Mouse (Mus musculus) hindbrain, embryonic 15.5 days (tissue): ENCODE measurements around the gene Tmem198b. TPM values are rescaled to one million over a fixed set of nuclear protein-coding genes. Genes with fewer than 3 reads are reported as not detected.
"Not testable (repeated sequence)": the region's sequence is repeated elsewhere in the genome, so short reads cannot be mapped to it uniquely, and the experiment has no call there.

Experiments
- ATAC-seq: fragments of 200-750 bp; cut with Nextera tagmentation; 2 replicates; pipeline ENCODE4 v1.8.0; 2017; ENCODE audit warnings: low read depth, moderate number of reproducible peaks, moderate TSS enrichment; ENCODE audit not compliant: low FRiP score
- H3K27ac ChIP-seq: fragments of 300-500 bp; sonication (generic); replicated peaks from 2 replicates; pipeline ENCODE4 v1.5.1; 2015; ENCODE audit warnings: mild to moderate bottlenecking, inconsistent platforms
- H3K27me3 ChIP-seq: fragments of 300-500 bp; sonication (generic); 2 replicates; pipeline ENCODE4 v1.6.1; 2015; ENCODE audit warnings: control low read depth, inconsistent platforms
- H3K36me3 ChIP-seq: fragments of 300-500 bp; sonication (generic); 2 replicates; pipeline ENCODE4 v1.6.1; 2015; ENCODE audit warnings: control low read depth, inconsistent platforms
- H3K4me1 ChIP-seq: fragments of 300-500 bp; sonication (generic); replicated peaks from 2 replicates; pipeline ENCODE4 v1.6.1; 2015; ENCODE audit warnings: control low read depth, inconsistent platforms
- H3K4me2 ChIP-seq: fragments of 300-500 bp; sonication (generic); 2 replicates; pipeline ENCODE4 v1.6.1; 2015; ENCODE audit warnings: moderate library complexity, mild to moderate bottlenecking, inconsistent platforms
- H3K4me3 ChIP-seq: fragments of 300-500 bp; sonication (generic); 2 replicates; pipeline ENCODE4 v1.5.1; 2015; ENCODE audit warnings: mild to moderate bottlenecking, inconsistent platforms
- H3K9ac ChIP-seq: fragments of 300-500 bp; sonication (generic); 2 replicates; pipeline ENCODE4 v1.6.1; 2015; ENCODE audit warnings: inconsistent platforms
- H3K9me3 ChIP-seq: fragments of 300-500 bp; sonication (generic); 2 replicates; pipeline ENCODE4 v1.6.1; 2016; ENCODE audit warnings: control low read depth, inconsistent platforms
- WGBS: fragments of 180-500 bp; shearing (Covaris S2); methylation state at CpG from one replicate; pipeline ENCODE4 v1.1.7; 2015; 5-methylcytosine and 5-hydroxymethylcytosine counted together
- polyA plus RNA-seq: library from polyadenylated mRNA; unstranded; fragments of >200 nt; fragmentation: Nextera tagmentation; extraction: Ambion mirVana; gene quantifications from 2 replicates; pipeline ENCODE4 v1.2.1, GENCODE M21; 2015

Gene Tmem198b
- 17.0 and 19.9 TPM in 2 replicates for polyA plus RNA-seq

- no peaks in the 10 kb centered on the region for H3K9me3 ChIP-seq
- peak; percentile 67 for ATAC-seq
- under 1% methylated on average over 27 of the region's 28 CpGs for WGBS
- no peaks in the 10 kb centered on the region for H3K36me3 ChIP-seq
- peaks cover 57% of the 10 kb centered on the region for H3K4me1 ChIP-seq
- H3K27me3 ChIP-seq: no peaks in the 10 kb centered on the region
- H3K4me2 ChIP-seq: peak within 1 kb of the TSS; percentile 79
- peak within 1 kb of the TSS; percentile 54 for H3K4me3 ChIP-seq
- peak within 1 kb of the TSS; percentile 73 for H3K9ac ChIP-seq
- H3K27ac ChIP-seq: peak within 1 kb of the TSS; percentile 91
Measured at GRCm38 (mm10) chr10:128804271-128805091, at the start of gene Tmem198b. Tmem198b (minus strand) TSS chr10:128804370.

DNA sequence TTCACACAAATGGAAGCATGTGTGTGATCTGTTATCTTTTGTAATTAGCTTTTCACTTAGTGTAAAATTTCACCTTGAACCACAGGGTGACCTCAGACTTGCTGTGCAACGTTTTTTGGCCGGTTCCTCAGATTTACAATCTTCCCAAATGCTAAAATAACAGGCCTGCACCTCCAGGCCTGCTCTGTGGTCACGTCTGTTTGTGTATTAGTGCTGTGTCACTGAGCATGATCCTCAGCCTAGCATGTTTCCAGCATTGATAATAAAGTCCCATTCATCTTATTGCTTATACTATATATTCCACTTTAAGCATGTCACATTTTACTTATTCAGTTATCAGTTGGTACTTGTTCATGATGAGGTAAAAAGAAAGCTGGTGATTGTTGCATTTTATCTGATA lies 46.2 kb upstream of the Tmem198b start:
- Histone ChIP-seq H3K4me1 (no peaks in the 10 kb centered on the region), H3K4me2 (no peak overlapping the region), H3K27me3 (no peaks in the 10 kb centered on the region), H3K4me3 (no peak overlapping the region), H3K9ac (no peak overlapping the region), H3K27ac (no peak overlapping the region), H3K36me3 (peaks cover 44% of the 10 kb centered on the region), H3K9me3 (no peaks in the 10 kb centered on the region)
- ATAC-seq: no peak
- WGBS: 72% methylated on average over 3 of the region's 3 CpGs

DNA sequence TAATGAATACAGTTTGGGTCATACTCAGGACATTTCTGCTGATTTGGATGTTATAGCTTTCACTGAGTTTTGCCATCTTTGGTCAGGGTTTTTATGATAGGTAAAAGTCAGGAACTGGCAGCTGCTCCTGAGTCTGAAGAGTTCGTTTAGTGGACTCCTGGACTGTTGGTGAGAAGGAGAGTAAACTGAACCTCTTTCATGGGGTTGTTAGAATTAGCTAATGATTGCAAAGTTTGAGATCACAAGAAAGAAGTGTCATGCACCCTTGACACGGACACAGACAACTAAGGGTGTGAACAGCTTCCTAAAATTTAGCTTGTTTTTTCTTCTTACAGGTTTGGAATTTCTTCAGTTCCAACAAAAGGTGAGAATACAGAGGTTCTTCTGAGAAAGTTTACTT lies 44.3 kb upstream of the Tmem198b start:
- H3K4me1 ChIP-seq: no peaks in the 10 kb centered on the region
- H3K36me3 ChIP-seq: peaks cover 42% of the 10 kb centered on the region
- 85% methylated on average over 2 of the region's 2 CpGs for WGBS
- H3K4me3 ChIP-seq: no peak overlapping the region
- no peak for ATAC-seq
- H3K27me3 ChIP-seq: no peaks in the 10 kb centered on the region
- H3K4me2 ChIP-seq: no peak overlapping the region
- H3K9me3 ChIP-seq: no peaks in the 10 kb centered on the region
- no peak overlapping the region for H3K27ac ChIP-seq
- no peak overlapping the region for H3K9ac ChIP-seq

DNA sequence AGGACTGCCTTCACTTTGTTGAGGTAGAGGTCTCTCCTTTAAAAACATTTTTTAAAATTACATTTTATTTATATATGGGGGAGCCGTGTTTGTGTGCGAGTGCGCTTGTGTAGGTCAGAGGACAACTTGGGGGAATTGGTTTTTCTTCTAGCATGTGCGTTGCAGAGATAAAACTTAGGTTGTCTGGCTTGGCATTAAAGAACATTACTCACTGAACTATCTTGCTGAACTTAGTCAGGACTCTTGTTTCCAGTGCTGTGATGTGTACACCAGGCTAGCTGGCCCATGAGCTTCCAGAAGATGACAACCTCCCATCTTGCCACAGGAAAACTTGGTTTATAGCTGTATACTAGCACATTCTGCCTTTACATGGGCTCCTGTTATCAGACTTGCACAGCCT lies 42.5 kb upstream of the Tmem198b start:
- Histone ChIP-seq H3K27ac (no peak overlapping the region), H3K4me2 (no peak overlapping the region), H3K27me3 (no peaks in the 10 kb centered on the region), H3K4me1 (no peaks in the 10 kb centered on the region), H3K9ac (no peak overlapping the region), H3K4me3 (no peak overlapping the region), H3K36me3 (peaks cover 50% of the 10 kb centered on the region), H3K9me3 (no peaks in the 10 kb centered on the region)
- no peak for ATAC-seq
- WGBS: 98% methylated on average over 4 of the region's 4 CpGs

- no peak for ATAC-seq
- no peak overlapping the region for H3K4me3 ChIP-seq
- no peak overlapping the region for H3K9ac ChIP-seq
- no peaks in the 10 kb centered on the region for H3K4me1 ChIP-seq
- no peaks in the 10 kb centered on the region for H3K9me3 ChIP-seq
- WGBS: 78% methylated on average over 2 of the region's 2 CpGs
- H3K4me2 ChIP-seq: no peak overlapping the region
- peaks cover 56% of the 10 kb centered on the region for H3K36me3 ChIP-seq
- H3K27ac ChIP-seq: 0 out of 2 replicates have a peak overlapping the region, but pooled peaks have one; percentile 31
- no peaks in the 10 kb centered on the region for H3K27me3 ChIP-seq
Measured at GRCm38 (mm10) chr10:128845516-128845915, 41.3 kb upstream of the Tmem198b start.

GRCm38 (mm10) chr10:128843260-128843659 lies 39.1 kb upstream of the Tmem198b start:
- ATAC-seq: no peak
- 95% methylated on average over 5 of the region's 5 CpGs for WGBS
- Histone ChIP-seq H3K4me2 (no peak overlapping the region), H3K9me3 (no peaks in the 10 kb centered on the region), H3K27ac (no peak overlapping the region), H3K36me3 (peaks cover 43% of the 10 kb centered on the region), H3K4me1 (no peaks in the 10 kb centered on the region), H3K27me3 (no peaks in the 10 kb centered on the region), H3K4me3 (no peak overlapping the region), H3K9ac (no peak overlapping the region)

DNA sequence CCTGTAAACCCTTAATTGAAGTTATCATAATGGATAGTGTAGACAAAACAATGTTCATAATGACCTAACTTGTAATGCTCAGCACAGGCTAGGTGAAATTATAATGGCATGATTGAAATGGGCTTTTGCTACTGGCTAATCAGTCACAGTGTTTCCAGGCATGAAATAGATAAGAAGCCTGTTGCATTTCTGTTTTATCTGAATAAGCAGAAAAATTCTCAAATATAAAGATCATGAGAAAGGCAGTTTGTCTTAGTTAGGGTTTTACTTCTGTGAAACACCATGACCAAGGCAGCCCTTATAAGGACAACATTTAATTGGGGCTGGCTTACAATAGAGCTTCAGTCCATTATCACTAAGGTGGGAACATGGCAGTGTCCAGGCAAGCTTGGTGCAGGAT lies 36.4 kb upstream of the Tmem198b start:
- H3K4me2 ChIP-seq: no peak overlapping the region
- no peak for ATAC-seq
- no peak overlapping the region for H3K9ac ChIP-seq
- H3K4me1 ChIP-seq: no peaks in the 10 kb centered on the region
- H3K27ac ChIP-seq: no peak overlapping the region
- no peaks in the 10 kb centered on the region for H3K9me3 ChIP-seq
- peaks cover 50% of the 10 kb centered on the region for H3K36me3 ChIP-seq
- H3K4me3 ChIP-seq: no peak overlapping the region
- H3K27me3 ChIP-seq: no peaks in the 10 kb centered on the region

DNA sequence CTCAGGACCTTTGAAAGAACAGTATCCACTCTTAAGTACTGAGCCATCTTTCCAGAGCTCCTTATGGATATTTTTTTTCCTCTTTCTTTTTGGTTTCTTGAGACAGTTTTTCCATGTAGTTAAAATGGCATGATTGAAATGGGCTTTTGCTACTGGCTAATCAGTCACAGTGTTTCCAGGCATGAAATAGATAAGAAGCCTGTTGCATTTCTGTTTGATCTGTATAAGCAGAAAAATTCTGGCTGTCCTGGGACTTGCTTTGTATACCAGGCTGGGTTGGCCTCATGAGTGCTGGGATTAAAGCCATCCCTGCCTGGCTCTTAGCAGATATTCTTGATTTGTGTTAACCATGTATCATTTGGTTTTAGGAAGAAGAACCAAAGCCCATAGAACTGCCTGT lies 35.3 kb upstream of the Tmem198b start:
- Histone ChIP-seq H3K27ac (no peak overlapping the region), H3K4me2 (no peak overlapping the region), H3K9ac (no peak overlapping the region), H3K36me3 (peaks cover 58% of the 10 kb centered on the region), H3K4me3 (no peak overlapping the region), H3K27me3 (no peaks in the 10 kb centered on the region), H3K4me1 (no peaks in the 10 kb centered on the region), H3K9me3 (no peaks in the 10 kb centered on the region)
- no peak for ATAC-seq

DNA sequence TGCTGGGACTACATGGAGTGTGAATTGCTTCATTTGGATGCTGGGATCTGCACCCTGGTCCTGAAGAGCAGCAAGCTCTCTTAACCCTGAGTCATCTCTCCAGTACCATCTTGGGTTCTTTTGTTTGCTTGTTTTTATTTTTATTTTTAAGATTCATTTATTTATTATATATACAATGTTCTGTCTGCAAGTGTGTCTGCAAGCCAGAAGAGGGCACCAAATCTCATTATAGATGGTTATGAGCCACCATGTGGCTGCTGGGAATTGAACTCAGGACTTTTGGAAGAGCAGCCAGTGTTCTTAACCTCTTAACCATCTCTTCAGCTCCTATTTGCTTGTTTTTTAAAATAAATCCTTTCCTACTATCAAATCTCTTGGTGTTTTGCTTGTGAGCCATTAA lies 33.2 kb upstream of the Tmem198b start:
- H3K9me3 ChIP-seq: no peaks in the 10 kb centered on the region
- H3K9ac ChIP-seq: no peak overlapping the region
- no peak overlapping the region for H3K4me3 ChIP-seq
- H3K27me3 ChIP-seq: no peaks in the 10 kb centered on the region
- no peaks in the 10 kb centered on the region for H3K4me1 ChIP-seq
- H3K36me3 ChIP-seq: peaks cover 58% of the 10 kb centered on the region
- no peak overlapping the region for H3K27ac ChIP-seq
- no peak overlapping the region for H3K4me2 ChIP-seq
- no peak for ATAC-seq

DNA sequence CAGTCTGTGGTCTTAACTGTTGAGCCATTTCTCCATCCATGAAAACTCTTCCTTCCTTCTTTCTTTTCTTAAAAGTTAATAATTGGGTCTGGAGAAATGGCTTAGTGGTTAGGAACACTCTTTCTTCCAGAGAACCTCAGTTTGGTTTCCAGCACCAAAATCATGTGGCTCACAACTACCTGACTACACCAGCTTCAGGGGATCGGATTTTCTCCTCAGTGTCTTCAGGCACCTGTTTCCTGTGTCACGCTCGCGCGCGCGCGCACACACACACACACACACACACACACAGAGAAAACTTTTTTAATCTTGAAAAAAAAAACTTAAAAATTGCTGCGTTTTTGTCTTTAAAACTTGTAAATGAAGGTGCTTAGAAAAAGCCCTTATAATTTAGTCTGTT lies 19.7 kb upstream of the Tmem198b start:
- H3K9me3 ChIP-seq: no peaks in the 10 kb centered on the region
- peaks cover 11% of the 10 kb centered on the region for H3K36me3 ChIP-seq
- no peak overlapping the region for H3K27ac ChIP-seq
- no peaks in the 10 kb centered on the region for H3K27me3 ChIP-seq
- H3K4me1 ChIP-seq: peaks cover 20% of the 10 kb centered on the region
- H3K9ac ChIP-seq: no peak overlapping the region
- 98% methylated on average over 9 of the region's 9 CpGs for WGBS
- H3K4me3 ChIP-seq: no peak overlapping the region
- ATAC-seq: no peak
- H3K4me2 ChIP-seq: no peak overlapping the region

DNA sequence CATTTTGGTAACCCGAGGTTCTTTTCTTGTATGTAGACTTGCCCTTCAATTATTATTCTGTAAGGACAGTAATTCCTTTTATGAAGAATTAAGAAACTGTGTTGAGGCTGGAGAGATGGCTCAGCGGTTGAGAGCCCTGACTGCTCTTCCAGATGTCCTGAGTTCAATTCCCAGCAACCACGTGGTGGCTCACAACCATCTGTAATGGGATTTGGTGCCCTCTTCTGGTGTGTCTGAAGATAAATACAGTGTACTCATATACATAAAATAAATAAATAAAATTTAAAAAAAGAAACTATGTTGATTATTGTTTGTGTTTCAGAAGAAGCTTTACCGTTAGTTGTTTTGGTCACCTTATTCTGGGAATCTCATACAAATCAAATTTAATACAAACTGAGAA lies 18.9 kb upstream of the Tmem198b start:
- WGBS: 78% methylated on average over 4 of the region's 4 CpGs
- H3K4me2 ChIP-seq: peak overlapping the region; percentile 74
- not testable (repeated sequence) for ATAC-seq, H3K27ac ChIP-seq, H3K27me3 ChIP-seq, H3K9ac ChIP-seq, H3K9me3 ChIP-seq
- H3K36me3 ChIP-seq: peaks cover 17% of the 10 kb centered on the region
- H3K4me3 ChIP-seq: peak overlapping the region; percentile 55
- H3K4me1 ChIP-seq: peaks cover 20% of the 10 kb centered on the region

DNA sequence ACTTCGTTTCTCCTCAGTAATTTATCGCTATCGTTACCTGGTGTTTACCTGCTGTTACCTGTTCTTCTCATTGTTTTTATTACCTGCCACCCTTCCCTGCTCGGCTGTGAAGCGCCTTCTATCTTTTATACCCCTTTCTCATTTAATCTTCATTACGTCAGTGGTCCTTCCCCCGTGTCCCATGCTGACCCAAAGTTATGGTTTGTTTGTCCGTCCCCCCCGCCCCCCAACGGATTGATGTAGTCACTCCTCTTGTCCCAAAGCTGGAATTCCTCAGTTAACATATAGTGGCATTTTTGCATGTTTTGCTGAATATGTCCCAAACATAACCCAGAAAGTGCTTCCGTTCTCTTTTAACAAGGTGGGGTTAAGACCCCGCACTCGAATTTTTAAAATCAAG lies 18.0 kb upstream of the Tmem198b start:
- peak overlapping the region; percentile 55 for H3K4me3 ChIP-seq
- no peak for ATAC-seq
- H3K27me3 ChIP-seq: no peaks in the 10 kb centered on the region
- H3K36me3 ChIP-seq: peaks cover 26% of the 10 kb centered on the region
- peak overlapping the region; percentile 42 for H3K9ac ChIP-seq
- peak overlapping the region; percentile 60 for H3K27ac ChIP-seq
- H3K4me2 ChIP-seq: peak overlapping the region; percentile 74
- no peaks in the 10 kb centered on the region for H3K9me3 ChIP-seq
- 4% methylated on average over 13 of the region's 13 CpGs for WGBS
- H3K4me1 ChIP-seq: peaks cover 20% of the 10 kb centered on the region
